Mouse (Mus musculus) T-cell, adult 2 months (primary cell): ENCODE measurements around the gene Cnot10.

Experiments
- DNase-seq: peaks from one replicate; pipeline ENCODE4 v3.0.0; 2022; ENCODE audit warnings: low spot score

Cnot10 gene

GRCm38 (mm10) chr9:114546765-114547164 is 93.2 kb downstream of the Cnot10 start:
- peak; percentile 11 for DNase-seq

GRCm38 (mm10) chr9:114544754-114545393 is 95.1 kb downstream of the Cnot10 start:
- no peak for DNase-seq

- no peak for DNase-seq
Observed at GRCm38 (mm10) chr9:114543882-114544753, 95.9 kb downstream of the Cnot10 start.

GRCm38 (mm10) chr9:114541279-114541741 is 98.7 kb downstream of the Cnot10 start:
- DNase-seq, result no peak

- no peak for DNase-seq
Observed at GRCm38 (mm10) chr9:114538996-114539563, 100.9 kb downstream of the Cnot10 start.

GRCm38 (mm10) chr9:114536628-114537027 is 103.4 kb downstream of the Cnot10 start:
- no peak for DNase-seq
